Mouse (Mus musculus) urinary bladder, postnatal 36 days (tissue): ENCODE measurements around the gene Aldh1b1.
A peak's percentile ranks its signal among the peaks of the same experiment; 100 is the strongest.

Source experiments
- DNase-seq, 2 experiments: peaks; one replicate each; pipeline ENCODE4 v3.0.0; 2022; ENCODE audit warnings: low spot score in 2 of 2, mixed read lengths in 1 of 2

Aldh1b1 gene

DNA sequence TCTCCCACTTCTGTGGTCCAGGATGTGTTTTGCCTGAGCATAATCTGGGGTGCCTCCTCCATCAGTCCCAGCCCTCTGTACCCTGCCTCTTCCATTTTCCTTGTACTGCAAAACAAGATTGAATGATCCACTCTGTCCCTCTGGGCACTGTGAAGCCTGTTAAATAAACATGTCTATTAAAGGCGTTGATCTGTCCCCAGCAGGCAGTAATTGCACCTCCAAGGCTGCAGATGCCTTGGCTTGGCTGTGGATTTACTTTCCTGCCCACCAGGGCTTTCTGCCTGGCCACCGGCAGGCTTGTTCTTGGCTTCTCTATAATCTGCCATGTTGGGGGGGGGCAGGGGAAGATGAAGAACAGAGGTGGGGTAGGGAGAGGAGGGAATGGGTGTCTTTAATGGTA is 12.9 kb upstream of the Aldh1b1 start:
- no peak for DNase-seq

GRCm38 (mm10) chr4:45786674-45787073 is 12.1 kb upstream of the Aldh1b1 start:
- DNase-seq = no peak

- no peak for DNase-seq
These were observed 10.3 kb upstream of the Aldh1b1 start for GRCm38 (mm10) chr4:45788446-45789081.

- DNase-seq = no peak
These were observed 9.4 kb upstream of the Aldh1b1 start for GRCm38 (mm10) chr4:45789263-45789958.

DNA sequence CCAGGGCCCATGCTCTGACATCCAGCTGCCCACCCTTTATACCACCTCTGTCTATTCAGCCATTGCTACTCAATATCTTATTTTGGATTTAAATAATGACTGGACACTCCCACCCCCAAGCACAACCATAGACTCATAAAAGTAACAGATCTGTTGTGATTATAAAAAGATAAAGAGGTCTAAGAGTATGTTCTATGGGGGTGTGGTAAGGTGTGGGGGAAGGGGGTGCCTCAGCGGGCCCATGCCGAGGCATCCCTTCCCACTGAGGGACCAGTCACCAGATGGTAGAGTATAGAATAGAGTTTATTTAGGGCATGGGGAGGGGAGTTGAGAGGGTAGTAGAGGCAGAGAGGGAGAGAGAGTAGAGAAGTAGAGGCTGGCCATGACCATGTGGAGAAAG is 8.8 kb upstream of the Aldh1b1 start:
- DNase-seq = no peak

GRCm38 (mm10) chr4:45795191-45795811 is 3.5 kb upstream of the Aldh1b1 start:
- no peak for DNase-seq

DNA sequence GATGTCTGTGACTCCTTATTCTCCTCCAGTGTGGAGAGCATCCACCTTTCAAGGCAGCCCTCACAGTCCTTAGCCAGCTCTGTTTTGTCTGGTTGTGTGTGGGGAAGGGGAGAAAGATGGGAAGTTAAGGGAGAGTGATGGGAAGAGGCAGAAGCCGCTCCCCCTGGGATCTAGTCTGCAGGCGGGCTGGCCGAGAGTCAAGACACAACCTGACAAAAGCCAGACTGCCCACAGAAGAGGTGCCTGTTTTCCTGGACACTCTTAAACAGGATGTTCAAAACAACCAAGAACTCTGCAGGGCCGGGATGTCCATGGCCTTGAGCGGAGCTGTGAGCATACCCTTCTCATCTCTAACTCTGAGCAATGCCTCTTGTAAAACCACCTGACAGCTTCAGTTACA is 2.1 kb upstream of the Aldh1b1 start:
- no peak for DNase-seq

- DNase-seq = no peak
These were observed 1.2 kb downstream of the Aldh1b1 start for GRCm38 (mm10) chr4:45799956-45800537.

DNA sequence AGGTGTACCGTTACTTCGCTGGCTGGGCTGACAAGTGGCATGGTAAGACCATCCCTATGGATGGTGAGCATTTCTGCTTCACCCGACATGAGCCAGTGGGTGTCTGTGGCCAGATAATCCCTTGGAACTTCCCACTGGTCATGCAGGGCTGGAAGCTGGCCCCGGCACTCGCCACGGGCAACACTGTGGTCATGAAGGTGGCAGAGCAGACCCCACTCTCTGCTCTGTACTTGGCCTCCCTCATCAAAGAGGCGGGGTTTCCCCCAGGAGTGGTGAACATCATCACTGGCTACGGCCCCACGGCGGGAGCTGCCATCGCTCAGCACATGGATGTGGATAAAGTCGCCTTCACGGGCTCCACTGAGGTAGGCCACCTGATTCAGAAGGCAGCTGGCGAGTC is 4.1 kb downstream of the Aldh1b1 start:
- DNase-seq = no peak

- no peak for DNase-seq
These were observed 9.2 kb downstream of the Aldh1b1 start for GRCm38 (mm10) chr4:45808034-45808433.

- DNase-seq = no peak
These were observed 12.4 kb downstream of the Aldh1b1 start for GRCm38 (mm10) chr4:45811250-45811649.

DNA sequence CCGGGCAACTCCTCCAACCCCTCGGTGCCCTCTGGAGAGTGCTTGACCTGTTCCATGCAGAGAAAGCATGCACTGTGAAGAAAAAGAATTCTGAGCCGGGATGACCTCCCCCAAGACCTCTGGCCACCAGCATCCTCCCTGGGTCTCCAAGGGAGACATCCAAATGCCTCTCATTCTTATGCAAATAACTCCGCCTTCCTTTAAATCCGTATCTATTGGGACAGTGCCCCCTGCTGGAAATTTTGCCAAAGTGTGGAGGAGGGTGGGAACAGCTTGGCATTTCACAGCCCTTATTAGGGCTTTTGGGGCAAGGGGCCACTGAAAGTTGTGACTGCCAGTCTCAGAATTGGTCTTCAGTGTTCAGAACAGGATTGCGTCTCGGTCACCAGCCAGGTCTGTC is 16.7 kb downstream of the Aldh1b1 start:
- DNase-seq = peak; percentile 24 to 28

DNA sequence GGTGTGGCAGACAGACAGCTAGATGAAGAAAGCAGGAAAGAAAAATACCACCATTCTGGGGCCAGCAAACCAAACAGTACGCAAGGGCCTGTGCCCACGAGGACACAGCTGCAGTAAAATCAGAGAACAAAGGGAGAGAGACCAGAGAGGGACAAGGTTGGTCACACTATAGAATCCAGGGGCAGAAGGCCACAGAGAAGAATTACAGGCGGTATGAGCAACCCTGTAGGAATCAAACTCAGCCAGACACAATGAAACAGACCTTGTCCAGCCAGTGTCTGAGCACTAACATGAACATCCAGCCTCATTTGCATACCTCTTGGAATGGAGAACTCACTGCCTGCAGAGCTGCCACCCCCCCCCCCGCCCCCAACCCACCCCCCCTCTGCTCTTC is 20.0 kb downstream of the Aldh1b1 start:
- DNase-seq = no peak

- no peak for DNase-seq
These were observed 20.5 kb downstream of the Aldh1b1 start for GRCm38 (mm10) chr4:45819208-45819931.

GRCm38 (mm10) chr4:45820074-45820830 is 21.4 kb downstream of the Aldh1b1 start:
- peak; percentile 27 to 29 for DNase-seq

GRCm38 (mm10) chr4:45821995-45822394 is 23.2 kb downstream of the Aldh1b1 start:
- DNase-seq = no peak

GRCm38 (mm10) chr4:45822781-45823575 is 24.2 kb downstream of the Aldh1b1 start:
- DNase-seq = no peak

DNA sequence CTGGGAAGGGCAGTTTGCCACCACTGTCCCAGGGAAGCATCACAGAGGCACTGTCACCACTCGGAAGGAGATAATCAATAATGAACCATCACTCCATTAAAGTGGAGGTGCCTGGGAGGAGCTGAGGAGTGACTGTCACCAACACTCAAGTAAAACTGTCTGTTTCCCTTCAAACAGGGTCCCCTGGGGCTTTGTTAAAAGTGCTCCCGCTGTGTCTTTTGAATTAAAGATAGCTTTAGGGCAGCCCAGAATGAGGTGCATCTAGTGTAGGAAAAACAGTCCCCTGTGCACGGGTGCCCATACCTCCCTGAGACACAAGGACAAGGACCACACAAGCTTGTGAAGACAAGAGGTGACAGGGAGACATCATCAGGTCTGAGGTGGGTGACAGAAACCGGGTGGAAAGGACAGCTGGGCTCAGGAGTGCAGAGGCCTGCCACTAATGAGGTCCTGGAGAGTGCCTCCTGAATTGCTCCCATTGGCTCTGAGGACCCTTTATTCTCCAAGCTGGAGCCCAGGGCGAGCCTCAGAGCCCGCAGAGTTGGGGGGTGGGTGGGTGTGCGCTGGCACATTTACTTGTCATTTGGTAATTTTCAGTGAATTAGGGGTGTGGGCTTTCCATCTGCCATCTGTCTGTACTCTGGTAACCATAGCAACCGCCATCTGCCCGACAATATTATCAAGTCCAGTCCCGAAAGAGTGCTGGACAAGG is 25.4 kb downstream of the Aldh1b1 start:
- no peak for DNase-seq

GRCm38 (mm10) chr4:45824761-45825556 is 26.1 kb downstream of the Aldh1b1 start:
- DNase-seq = no peak
